Mouse (Mus musculus) megakaryocyte, embryonic 14.5 days (primary cell): ENCODE measurements around the gene Cnnm4.

Source experiments
- FLI1 ChIP-seq: IDR thresholded peaks from 2 replicates; pipeline ENCODE4 v1.6.1; 2012; ENCODE audit warnings: low read length, inconsistent platforms, mixed read lengths
- GATA1 ChIP-seq: IDR thresholded peaks from 3 replicates; pipeline ENCODE4 v1.6.1; 2012; ENCODE audit warnings: mixed read lengths, low read length, inconsistent platforms, borderline replicate concordance

DNA sequence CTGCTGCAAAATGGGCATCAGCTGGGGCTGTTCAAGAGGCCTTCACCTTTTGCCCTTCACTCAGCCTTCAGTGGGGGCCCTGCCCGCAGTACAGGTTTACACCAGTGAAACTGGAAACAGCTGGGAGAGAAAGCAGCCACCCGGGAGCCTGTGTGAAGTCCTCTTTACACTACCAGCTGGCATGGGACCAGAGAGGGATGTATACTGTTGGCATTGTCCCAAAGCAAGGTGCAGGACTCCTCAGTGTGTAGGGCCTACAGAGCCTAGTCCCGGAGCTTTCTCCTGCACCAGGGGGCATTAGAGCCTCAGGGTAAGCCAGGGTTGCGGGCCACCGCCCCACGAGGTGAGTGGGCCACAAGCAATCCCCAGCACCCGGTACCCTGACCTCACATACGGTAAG is 59.1 kb downstream of the Cnnm4 start:
- no peak for TF ChIP-seq GATA1
- TF ChIP-seq FLI1: no peak
